Mouse (Mus musculus) left cerebral cortex, adult 6 months (tissue): ENCODE data around the gene Zfp971. TPM values are rescaled to one million over a fixed set of nuclear protein-coding genes. Genes with fewer than 3 reads are reported as not detected.

Experiments
- long read RNA-seq, 2 experiments: library from polyadenylated mRNA; unstranded; transcript quantifications; one replicate each; pipeline ENCODE4 v2.0.0; 2019 to 2020
- polyA plus RNA-seq: library from polyadenylated mRNA; unstranded; fragments of <200 nt; fragmentation: Nextera tagmentation; gene quantifications from 2 replicates; pipeline ENCODE4 v1.2.3, GENCODE M21; 2021

Zfp971 gene
- polyA plus RNA-seq = 14.0 and 16.0 TPM in 2 replicates
- long read RNA-seq, experiment 1, transcript Zfp971-202 (4 exons, 1,413 nt) = minor isoform, 5 of 51 reads
- long read RNA-seq, experiment 1, transcript Zfp971-201 (3 exons, 923 nt) = major isoform, 27 of 51 reads
- long read RNA-seq, experiment 1, partial matches to known transcripts = 0 of 51 reads
- long read RNA-seq, experiment 1, other reads (novel, unspliced or antisense) = 19 of 51 reads
- long read RNA-seq, experiment 2, transcript Zfp971-201 (3 exons, 923 nt) = major isoform, 18 of 26 reads
- long read RNA-seq, experiment 2, partial matches to known transcripts = 0 of 26 reads
- long read RNA-seq, experiment 2, other reads (novel, unspliced or antisense) = 8 of 26 reads

GRCm38 (mm10) chr2:178023011-178023611 is at the start of gene Zfp971:
Zfp971 (plus strand) TSS chr2:178023284.

GRCm38 (mm10) chr2:178078166-178078717 is 55.2 kb downstream of the Zfp971 start, which contains the start of gene Zfp931:
Zfp931 (minus strand) TSS chr2:178078476.

Other genes starting within 250 kb of the Zfp971 start
- gene Gm14325, start 182.9 kb upstream of the Zfp971 start, polyA plus RNA-seq = 52.6 and 53.3 TPM in 2 replicates
- gene Gm14327, start 126.2 kb upstream of the Zfp971 start, polyA plus RNA-seq = 6.6 and 10.2 TPM in 2 replicates
- 0.41 TPM in 1 of 2 replicates, not detected in the other for gene Zfp972, start 97.7 kb upstream of the Zfp971 start, polyA plus RNA-seq
- gene Gm14326, start 66.0 kb upstream of the Zfp971 start, polyA plus RNA-seq = 43.9 and 62.2 TPM in 2 replicates
- gene Zfp931, start 55.2 kb downstream of the Zfp971 start, polyA plus RNA-seq = 27.4 and 36.8 TPM in 2 replicates
- 43.8 and 52.4 TPM in 2 replicates for gene Phactr3, start 95.7 kb downstream of the Zfp971 start, polyA plus RNA-seq